Mouse (Mus musculus) spleen, adult 18-20 months (tissue): Measurements from ENCODE around the gene Odf2.

ENCODE experiments used
- DNase-seq, 2 experiments: peaks; one replicate each; pipeline ENCODE4 v3.0.0; 2022; ENCODE audit warnings: mixed read lengths in 2 of 2

The Odf2 gene

DNA sequence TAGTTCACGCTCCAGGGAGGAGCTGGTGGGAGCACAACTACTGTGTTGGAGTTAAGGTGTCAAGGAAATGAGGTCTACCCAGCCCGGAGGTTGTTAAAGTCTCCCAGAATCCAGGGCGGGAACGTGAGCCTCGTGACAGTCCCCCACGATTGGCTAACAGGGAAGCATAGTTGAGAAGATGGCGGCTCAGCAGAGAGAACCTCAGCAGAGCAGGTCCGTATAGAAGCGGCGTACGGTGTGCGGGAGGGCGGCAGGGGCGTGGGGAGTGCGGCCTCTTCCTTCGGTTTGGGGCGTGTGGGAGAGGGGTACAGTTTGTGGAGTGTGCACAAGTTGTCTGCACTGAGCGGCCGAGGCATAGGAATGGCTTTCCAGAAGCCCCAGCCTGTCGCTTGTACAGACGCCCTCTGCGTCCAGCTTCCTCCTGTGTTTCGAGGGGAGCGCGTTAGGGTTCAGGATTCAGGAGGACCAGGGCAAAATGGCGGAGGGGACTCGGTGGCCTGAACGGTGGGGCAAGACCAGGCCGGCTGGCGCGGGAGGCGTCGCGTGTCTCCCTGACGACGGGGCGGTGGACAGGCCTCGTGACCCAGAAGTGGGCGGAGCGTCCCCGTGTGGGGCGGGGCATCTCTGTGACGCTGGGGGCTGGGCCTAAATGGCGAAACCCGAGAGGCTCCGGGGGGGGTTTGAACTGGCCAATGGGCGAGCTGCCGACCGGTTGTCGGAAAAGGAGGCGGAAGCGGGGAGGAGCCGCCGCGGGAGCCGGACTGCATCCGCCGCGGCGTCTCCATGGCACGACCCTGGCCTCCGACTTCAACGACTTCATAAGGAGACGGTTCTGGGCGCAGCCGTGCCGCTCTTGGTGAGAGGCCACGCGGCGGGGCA, at the start of gene Odf2:
TSS of gene Odf2 (plus strand) at position 156 of the 879 bp plus-strand sequence.
- peak; percentile 100 for DNase-seq

DNA sequence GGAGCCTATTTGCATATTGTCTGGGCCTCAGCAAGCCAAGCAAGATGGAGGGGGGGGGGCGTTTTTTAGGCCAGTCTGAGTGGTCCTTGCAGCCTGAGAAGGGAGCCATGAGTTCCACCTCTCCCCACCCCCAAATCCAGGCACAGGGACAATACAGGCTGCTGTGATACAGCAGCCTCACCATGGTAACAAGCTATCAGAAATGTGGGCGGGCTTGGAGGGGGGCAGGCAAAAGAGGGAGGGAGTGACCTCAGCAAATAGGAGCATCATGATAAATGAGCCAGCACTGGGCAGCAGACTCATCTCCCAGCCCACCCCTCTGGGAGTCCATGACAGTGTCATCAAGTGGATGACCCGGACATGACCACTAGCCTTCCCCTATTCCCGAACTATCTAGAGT, 49.6 kb upstream of the Odf2 start:
- no peak for DNase-seq

- no peak for DNase-seq
Observed at GRCm38 (mm10) chr2:29843231-29844105, 45.6 kb upstream of the Odf2 start.

DNA sequence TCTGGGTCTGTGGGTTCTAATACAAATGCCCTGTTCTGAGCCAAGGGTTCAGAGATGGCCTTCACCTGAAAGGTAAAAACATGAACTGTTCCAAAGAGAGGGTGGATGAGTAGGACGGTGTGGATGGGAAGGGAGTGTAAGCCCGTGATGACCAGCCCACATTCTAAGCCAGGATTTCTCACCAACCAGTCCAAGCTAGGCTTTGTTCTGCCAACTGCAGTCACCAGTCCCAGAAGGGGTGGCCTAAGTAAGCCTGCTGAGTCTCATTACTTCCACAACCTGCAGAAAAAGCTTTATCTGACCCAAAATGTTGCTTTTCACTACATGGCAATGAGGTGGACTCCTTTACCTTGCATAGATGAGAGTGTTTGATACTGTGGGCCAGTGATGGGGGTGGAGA, 44.9 kb upstream of the Odf2 start:
- no peak for DNase-seq

- no peak for DNase-seq
Observed at GRCm38 (mm10) chr2:29844661-29845060, 44.4 kb upstream of the Odf2 start.

- DNase-seq: no peak
Observed at GRCm38 (mm10) chr2:29845636-29846035, 43.4 kb upstream of the Odf2 start.

GRCm38 (mm10) chr2:29846061-29846853, 42.8 kb upstream of the Odf2 start:
- no peak for DNase-seq

DNA sequence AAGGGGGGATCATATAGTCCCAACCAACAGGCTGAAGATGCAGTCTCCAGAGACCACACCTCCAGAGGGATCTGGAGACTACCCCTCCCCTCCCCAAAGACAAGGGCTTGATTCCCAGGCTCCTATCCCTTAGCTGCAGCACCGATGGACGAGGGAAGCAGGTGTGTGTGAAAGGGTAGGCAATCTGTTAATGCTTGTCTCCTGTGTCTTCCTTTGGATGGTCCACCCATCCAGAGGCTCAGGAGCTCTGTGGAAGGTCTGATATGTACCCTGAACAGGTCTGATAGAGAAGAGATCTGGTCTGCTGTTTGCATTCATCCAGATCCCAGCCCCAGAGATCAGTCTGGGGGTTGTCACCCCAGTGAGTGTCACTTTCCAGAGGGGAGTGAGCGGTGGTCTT, 42.1 kb upstream of the Odf2 start:
- DNase-seq: no peak

DNA sequence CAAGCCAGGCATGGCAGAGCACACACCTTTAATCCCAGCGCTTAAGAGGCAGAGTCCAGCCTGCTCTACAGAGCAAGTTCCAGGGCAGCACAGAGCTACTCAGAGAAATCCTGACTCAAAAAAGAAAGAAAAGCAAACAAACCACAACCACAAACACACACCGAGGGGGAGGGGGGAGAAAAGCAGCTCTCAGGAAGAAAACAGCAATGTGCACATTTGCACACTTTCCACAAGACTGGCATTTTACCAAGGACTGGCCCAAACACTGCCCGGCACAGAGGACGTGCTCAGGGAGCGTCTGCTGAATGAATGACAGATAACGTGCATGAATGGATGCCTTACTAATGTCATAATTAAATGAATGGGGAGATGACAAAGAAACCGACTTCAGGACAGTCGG, 40.0 kb upstream of the Odf2 start:
- DNase-seq: no peak

- no peak for DNase-seq
Observed at GRCm38 (mm10) chr2:29849841-29850480, 39.1 kb upstream of the Odf2 start.

- no peak for DNase-seq
Observed at GRCm38 (mm10) chr2:29852957-29853485, 36.0 kb upstream of the Odf2 start.

DNA sequence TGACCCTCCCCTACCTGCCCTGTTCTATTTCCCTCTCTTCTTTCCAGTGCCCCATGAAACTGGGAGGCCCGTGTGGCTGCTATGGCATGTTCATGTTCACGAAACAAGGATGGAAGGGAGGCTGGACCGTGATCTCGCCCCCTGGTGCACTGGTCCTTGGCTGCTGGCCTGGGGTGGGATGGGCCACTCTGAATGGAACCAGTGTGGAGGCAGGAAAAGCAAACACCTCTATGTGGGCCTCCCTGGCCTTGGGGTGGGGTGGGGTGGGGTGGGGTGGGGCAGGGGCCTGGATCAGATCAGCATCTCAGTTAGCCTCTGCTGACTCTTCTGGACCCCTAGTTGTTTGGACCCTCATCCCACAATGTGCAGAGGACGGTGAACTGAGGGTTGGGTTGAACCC, 35.3 kb upstream of the Odf2 start:
- DNase-seq: no peak

- DNase-seq: no peak
Observed at GRCm38 (mm10) chr2:29855585-29856210, 33.3 kb upstream of the Odf2 start.

DNA sequence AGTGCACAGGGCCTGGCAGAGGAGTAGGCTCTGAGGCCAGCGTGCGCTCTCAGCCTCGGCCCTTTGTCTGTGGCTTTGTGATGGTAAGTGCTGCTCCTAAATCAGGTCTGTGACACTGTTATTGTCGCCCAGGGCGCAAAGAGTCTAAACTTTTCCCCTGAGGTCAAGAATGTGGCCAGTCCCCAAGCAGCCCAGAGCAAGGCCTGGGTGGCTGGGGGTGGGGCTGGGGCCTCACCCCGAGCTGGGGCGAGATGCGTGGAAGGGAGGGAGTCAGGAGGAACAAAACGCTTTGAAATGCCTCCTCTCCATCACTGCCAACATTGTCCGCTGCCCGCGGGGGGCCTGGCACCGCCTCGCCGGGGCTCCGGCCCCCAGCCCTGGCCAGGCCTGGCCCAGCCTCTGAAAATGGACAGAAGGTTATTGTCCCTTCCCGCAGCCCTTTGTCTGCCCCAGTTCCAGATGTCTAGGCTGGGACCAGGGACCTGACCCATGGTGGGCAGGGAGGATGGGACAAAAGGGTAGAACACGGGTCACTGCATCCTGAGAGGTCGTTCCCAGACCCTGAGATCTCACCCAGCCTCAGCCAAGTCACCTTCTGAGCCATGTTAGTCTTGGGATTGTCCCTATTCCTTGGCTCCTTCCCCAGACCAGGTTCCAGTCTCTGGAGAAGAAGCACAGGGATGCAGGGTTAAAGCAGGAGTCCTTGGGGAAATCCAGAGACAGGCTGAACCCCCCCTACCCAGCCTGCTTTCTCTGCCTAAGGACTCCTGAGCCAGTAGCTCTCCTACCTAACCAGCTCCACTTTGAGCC, 32.4 kb upstream of the Odf2 start:
- DNase-seq: no peak

DNA sequence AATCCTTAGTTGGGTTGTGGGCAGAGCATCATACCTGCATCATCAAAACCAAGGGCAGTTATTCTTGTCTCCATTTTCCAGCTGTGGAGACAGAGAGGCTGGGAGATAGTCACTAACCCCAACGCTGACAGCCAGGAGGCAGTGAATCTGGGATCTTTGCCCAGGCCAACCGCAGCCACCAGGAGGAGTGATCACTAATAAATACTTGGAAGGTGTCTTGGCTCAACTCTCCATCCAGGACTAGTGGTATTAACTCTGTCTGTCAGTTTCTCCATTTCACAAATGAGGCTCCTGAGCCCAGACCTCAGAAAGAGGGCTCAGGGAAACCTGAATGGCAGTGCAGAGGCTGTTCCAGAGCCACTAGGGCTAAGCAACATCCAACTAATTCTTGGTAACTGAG, 31.7 kb upstream of the Odf2 start:
- DNase-seq: no peak

DNA sequence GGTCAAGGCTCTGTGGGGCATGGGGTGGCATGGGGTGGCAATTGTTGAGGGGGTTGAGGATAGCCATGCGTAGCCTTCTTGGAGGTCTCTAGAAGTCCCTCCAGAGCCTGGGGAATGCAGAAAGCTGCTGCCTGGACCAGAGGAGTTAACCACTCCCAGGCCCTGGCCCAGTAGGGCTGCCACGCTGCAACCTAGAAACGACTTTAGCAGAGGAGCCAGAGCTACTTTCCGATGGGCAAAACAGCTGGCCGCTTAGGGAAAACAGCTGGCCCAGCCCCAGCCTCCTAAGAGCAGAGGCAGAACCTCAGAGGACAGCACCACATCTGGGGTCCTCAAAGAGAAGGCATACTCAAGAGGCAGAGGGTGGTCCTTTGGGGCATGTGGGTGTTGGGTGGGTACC, 31.1 kb upstream of the Odf2 start:
- DNase-seq: no peak

- peak in 1 of 2 experiments; percentile 18 for DNase-seq
Observed at GRCm38 (mm10) chr2:29858748-29859473, 30.1 kb upstream of the Odf2 start.

GRCm38 (mm10) chr2:29865125-29865524, 23.9 kb upstream of the Odf2 start:
- no peak for DNase-seq

- peak; percentile 63 to 73 for DNase-seq
Observed at GRCm38 (mm10) chr2:29868949-29869645, 19.9 kb upstream of the Odf2 start, which contains the start of gene Cercam. Gene Cercam, plus strand, starts transcription at chr2:29869164.
